Mouse (Mus musculus): Measurements from ENCODE around the gene Fam53b.
A peak's percentile ranks its signal among the peaks of the same experiment; 100 is the strongest.

The Fam53b gene

DNA sequence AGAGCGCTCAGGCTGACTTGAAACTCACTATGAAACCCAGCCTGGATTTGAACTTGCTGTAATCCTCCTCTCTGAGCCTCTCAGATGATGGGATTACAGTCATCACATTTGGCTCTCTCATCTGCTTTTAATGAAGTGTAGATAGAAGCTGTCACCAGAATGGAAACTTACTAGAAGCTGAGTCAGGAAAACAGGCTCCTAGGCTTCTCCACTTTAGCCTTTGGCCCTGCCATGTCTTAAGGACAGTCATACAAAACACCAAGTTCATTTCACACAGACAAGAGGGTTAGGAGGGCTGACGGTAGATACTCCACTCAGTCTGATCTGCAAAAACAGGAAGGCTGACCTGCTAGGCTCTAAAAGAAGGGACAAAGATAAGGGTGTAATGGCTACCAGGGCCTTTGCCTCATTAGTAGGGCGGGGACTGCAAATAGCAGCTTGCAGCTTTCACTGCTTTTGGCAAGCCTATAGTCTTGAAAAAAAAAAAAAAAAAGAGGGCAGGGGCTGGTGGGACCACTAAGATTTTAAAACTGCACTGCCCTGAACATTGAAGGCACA is 48.0 kb downstream of the Fam53b start:
- no peak for DNase-seq

DNA sequence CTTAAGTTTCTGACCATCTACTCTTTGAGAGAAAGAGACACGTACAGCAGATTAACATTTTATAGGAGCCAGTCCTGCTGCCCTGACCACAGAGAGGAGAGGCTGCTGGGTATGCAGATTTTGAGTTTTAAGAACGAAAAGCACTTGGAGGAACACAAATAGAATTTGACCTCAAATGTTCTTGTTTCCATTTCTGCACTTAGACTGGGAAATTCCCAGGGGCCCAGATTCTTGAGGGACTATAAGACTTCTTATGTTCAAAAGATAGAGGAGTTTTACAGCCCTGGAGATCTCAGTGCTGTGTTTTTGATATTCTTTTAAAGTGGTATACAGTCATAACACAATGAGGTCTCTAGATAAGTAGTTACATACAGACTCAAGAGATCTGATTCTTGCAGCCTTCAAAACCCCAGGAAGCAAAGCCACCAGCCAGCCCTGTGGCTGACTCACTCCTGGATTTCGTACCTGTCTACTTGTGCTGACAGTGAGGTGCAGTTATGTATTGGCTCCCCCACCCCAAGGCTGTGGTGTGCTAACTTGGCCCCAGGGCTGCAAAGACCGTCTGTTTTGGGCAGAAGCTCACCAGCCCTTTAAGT is 48.7 kb downstream of the Fam53b start:
- DNase-seq = no peak

- no peak for DNase-seq
These were observed 49.4 kb downstream of the Fam53b start for GRCm38 (mm10) chr7:132764314-132764713.

- DNase-seq = no peak
These were observed 49.8 kb downstream of the Fam53b start for GRCm38 (mm10) chr7:132763911-132764310.

- DNase-seq = no peak
These were observed 50.3 kb downstream of the Fam53b start for GRCm38 (mm10) chr7:132763351-132763750.

- DNase-seq = no peak
These were observed 52.3 kb downstream of the Fam53b start for GRCm38 (mm10) chr7:132761409-132761808.

DNA sequence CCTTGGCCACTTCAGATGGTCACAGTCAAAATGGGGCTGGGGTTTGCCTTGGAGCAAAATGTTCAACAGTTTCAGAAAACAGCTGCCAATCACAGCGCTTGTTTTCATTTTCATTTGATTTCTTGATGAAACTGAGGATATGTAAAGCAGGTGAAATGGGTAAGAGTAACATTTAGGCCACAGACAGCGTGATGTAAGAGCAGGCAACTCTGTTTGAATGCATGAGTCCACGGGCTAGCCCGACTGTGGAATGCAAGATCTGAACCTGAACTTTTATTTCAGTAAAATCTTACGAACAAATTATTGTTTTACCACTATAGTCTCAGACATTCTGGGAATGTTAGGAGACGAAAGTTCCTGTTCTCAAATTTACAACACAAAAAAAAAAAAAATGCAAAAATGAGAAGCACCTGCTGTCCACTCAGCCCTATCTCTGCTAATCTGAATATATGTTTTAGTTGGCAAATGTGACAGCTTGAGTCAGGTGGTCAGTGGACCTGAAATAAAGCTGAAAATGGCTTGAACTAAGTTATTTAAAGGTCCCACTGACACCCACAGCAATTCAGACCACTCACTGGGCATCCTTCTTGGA is 53.0 kb downstream of the Fam53b start:
- DNase-seq = no peak

- DNase-seq = no peak
These were observed 53.8 kb downstream of the Fam53b start for GRCm38 (mm10) chr7:132759926-132760325.

GRCm38 (mm10) chr7:132759405-132759891 is 54.2 kb downstream of the Fam53b start:
- no peak for DNase-seq

GRCm38 (mm10) chr7:132758875-132759274 is 54.8 kb downstream of the Fam53b start:
- no peak for DNase-seq

- no peak for DNase-seq
These were observed 57.4 kb downstream of the Fam53b start for GRCm38 (mm10) chr7:132756325-132756724.

- peak; percentile 61 to 64 for DNase-seq
These were observed 59.3 kb downstream of the Fam53b start for GRCm38 (mm10) chr7:132754389-132754750.

- no peak for DNase-seq
These were observed 59.9 kb downstream of the Fam53b start for GRCm38 (mm10) chr7:132753518-132754388.

GRCm38 (mm10) chr7:132751716-132752115 is 62.0 kb downstream of the Fam53b start:
- peak; percentile 67 to 75 for DNase-seq

DNA sequence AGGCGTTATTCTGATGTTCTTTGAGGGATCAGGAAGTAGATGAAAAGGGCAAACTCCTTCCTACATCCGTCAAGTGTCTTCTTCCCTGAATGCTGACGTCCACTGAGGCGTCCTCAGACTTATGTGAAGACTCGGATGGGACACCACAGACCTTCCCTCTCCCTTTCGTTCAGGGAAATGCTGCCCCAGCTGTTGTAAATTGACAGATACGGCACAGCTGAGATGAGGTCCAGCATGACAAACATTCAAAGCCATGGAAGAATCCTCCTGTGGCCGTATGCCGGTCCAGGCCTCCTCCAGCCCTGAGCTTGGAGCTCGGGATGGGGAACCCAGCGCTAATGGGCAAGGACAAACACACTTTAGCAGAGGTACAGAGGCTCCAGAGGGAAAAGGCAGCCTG is 64.2 kb downstream of the Fam53b start:
- DNase-seq = no peak

GRCm38 (mm10) chr7:132748076-132748769 is 65.5 kb downstream of the Fam53b start:
- no peak for DNase-seq

DNA sequence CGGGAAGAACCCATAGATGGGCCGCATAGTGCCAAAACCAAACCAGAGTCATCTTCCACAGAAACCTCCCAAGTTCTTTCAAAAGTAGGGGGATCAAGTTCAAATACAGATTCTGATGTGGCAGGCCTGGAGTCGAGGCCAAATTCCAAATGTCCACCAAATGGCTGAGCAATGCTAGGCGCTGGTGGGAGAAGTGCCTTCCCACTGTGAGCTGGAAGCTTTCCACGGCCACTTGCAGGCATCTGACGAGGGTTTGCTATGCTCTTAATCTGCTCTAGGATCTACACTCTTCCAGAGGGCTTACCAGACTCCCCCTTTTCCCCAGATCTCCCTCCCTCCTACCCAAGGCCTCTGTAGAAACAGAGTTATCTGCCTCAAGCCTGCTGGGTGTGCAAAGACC is 66.6 kb downstream of the Fam53b start:
- no peak for DNase-seq

- DNase-seq = no peak
These were observed 70.8 kb downstream of the Fam53b start for GRCm38 (mm10) chr7:132742912-132743311.

DNA sequence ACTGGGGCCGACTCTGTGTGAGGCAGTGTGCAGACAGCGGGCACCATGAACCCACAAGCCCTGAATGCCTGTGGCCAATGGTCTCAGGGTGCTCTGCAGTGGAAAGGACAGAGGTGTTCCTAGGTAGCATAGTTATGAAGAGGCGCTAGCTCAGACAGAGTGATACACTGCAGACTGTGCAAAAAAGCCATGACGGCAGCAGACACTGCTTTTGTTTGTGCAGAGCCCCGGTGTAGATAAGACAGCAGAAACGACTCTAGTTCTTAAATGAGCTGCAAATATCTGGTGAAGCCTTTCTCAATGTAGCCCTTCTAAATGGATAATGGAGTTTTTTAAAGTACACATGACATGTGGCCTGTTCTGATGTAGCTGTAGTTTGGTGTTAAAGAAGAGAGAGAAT is 73.9 kb downstream of the Fam53b start:
- DNase-seq = no peak

DNA sequence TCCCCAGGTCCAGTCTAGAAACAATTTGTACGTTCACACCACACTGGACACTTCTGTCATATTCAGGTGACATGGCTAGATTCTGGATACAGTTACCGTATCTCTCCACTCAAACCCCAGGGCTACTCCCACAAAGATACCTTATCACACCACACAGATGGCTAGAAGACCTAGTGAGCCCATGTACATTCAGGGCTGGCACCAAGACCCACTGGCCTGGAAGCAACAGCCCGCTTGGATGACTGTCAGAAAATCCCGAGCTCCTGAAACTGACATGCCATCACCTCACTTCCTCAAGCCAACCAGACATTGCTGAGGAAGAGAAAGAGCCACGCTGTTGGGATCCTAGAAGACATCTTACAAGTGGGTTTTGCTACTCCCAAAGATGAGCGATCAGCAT is 74.8 kb downstream of the Fam53b start:
- DNase-seq = no peak

DNA sequence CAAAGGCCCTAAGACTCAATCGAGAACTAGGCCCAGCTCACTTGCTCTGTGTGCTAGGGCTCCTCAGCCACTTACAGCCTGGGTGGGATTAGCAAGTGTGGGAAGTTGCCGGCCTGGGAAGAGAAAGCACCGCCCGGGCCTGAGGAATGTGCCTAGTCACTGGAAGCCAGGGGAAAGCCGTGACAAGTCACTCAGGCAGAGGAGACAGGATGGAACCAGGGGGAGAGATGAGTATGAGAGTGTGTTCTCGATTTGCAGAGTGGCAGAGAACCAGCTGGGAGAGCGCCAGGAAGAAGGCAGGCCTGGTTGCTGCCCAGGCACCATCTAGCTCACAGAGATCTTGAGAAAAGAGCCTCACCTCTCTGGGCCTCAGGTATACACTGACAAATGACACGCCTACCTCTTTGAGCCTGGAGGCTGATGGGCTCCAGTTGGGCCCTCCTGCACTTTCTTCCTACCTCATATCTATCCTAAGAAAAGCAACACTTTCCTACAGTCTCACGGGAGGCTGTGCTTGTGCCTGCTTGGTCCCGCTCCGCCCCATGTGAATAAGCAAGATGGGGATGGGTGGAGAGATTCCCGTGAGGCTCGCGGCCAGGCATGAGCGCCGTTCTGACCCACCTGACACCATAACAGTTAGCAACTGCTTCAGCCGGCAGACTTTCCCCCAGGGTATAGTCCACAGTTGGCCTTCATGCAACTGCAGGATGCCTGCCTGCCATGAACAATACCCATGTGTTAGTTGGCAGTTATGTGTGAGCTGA is 77.4 kb downstream of the Fam53b start:
- DNase-seq = peak; percentile 81 to 85

- DNase-seq = peak; percentile 66 to 81
These were observed 78.5 kb downstream of the Fam53b start for GRCm38 (mm10) chr7:132735145-132735544.
